Mouse (Mus musculus): ENCODE results near the gene Exosc10.

GRCm38 (mm10) chr4:148549106-148549505, 9.1 kb upstream of the Exosc10 start:
- TF ChIP-seq POLR2A (IDR thresholded peaks at IDR 0.05; ENCODE audit: insufficient read length, low read depth) (no peak), MYOG (IDR thresholded peaks at IDR 0.05; ENCODE audit: control insufficient read depth in 1 of 3, insufficient read depth in 1 of 3, insufficient read length in 2 of 3, low read depth in 2 of 3) (no peak)

Measured in myocyte (in vitro differentiated cells).